Mouse (Mus musculus): ENCODE results near the gene Olfr1420. TPM values are rescaled to one million over a fixed set of nuclear protein-coding genes. Genes with fewer than 3 reads are reported as not detected.
"Not testable (repeated sequence)": the region's sequence is repeated elsewhere in the genome, so short reads cannot be mapped to it uniquely, and the experiment has no call there.

Gene Olfr1420
- total and polyA plus RNA-seq, 3 experiments: 0.38 TPM; not detected in 2

DNA sequence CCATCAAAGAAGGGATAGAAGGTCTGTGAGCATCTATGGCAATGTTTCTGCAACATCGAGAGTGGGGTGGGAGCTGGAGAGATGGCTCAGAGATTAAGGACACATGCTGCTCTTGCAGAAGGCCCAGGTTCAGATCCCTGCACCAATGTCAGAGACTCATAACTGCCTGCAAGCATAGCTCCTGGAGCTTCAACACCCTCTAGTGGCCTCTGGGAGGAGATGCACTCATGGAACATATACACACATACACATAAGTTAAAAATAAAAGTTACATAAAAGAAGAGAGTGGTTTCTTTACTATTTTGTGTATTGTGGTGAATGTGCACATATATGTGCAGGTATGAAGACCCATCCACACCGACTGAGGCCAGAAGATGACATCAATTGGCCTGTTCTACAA, 18.5 kb upstream of the Olfr1420 start:
- no peaks in the 10 kb centered on the region for H3K36me3 ChIP-seq (replicated peaks)
- no peak overlapping the region for H3K4me3 ChIP-seq (ENCODE audit: low read depth, low read length)
- DNase-seq (ENCODE audit: low spot score) (no peak), ATAC-seq (ENCODE audit: extremely low read depth, insufficient number of reproducible peaks, low FRiP score, poor library complexity, severe bottlenecking) (no peak)
- no peak for TF ChIP-seq POLR2AphosphoS5 (IDR thresholded peaks at IDR 0.05; ENCODE audit: insufficient replicate concordance, low read depth, low read length)
- TF ChIP-seq TAL1 (conservative IDR thresholded peaks at IDR 0.05; ENCODE audit: low read depth, low read length): no peak
- no peak for TF ChIP-seq GATA1 (IDR thresholded peaks at IDR 0.05; ENCODE audit: borderline replicate concordance, low read length)
- TF ChIP-seq GATA2 (IDR thresholded peaks at IDR 0.05; ENCODE audit: borderline replicate concordance, low read depth, low read length): no peak
- no peak for TF ChIP-seq CTCF (IDR thresholded peaks at IDR 0.05; ENCODE audit: low read depth, low read length)
- no peaks in the 10 kb centered on the region for H3K27me3 ChIP-seq (ENCODE audit: insufficient read depth, low read length)
- no peaks in the 10 kb centered on the region for H3K4me1 ChIP-seq (ENCODE audit: insufficient read depth, low read depth, low read length)
- 0 out of 2 replicates have a peak, but pooled peaks cover 2% of the 10 kb centered on the region for H3K9me3 ChIP-seq (replicated peaks)

GRCm38 (mm10) chr19:11875006-11875405, 11.4 kb upstream of the Olfr1420 start, which contains the start of gene Olfr1419:
Olfr1419 (minus strand) TSS chr19:11875106.
- H3K4me1 ChIP-seq (ENCODE audit: insufficient read depth, low read depth, low read length): no peaks in the 10 kb centered on the region; the same call in 1 of the 2 replicates
- H3K9me3 ChIP-seq (replicated peaks): no peaks in the 10 kb centered on the region
- no peak within 1 kb of the TSS for H3K4me3 ChIP-seq (ENCODE audit: low read depth, low read length)
- ATAC-seq (ENCODE audit: extremely low read depth, insufficient number of reproducible peaks, low FRiP score, poor library complexity, severe bottlenecking): no peak
- no peak for TF ChIP-seq GATA1 (IDR thresholded peaks at IDR 0.05; ENCODE audit: borderline replicate concordance, low read length)
- no peak for TF ChIP-seq CTCF (IDR thresholded peaks at IDR 0.05; ENCODE audit: low read depth, low read length)
- TF ChIP-seq TAL1 (conservative IDR thresholded peaks at IDR 0.05; ENCODE audit: low read depth, low read length): no peak
- TF ChIP-seq POLR2AphosphoS5 (IDR thresholded peaks at IDR 0.05; ENCODE audit: insufficient replicate concordance, low read depth, low read length): no peak
- TF ChIP-seq GATA2 (IDR thresholded peaks at IDR 0.05; ENCODE audit: borderline replicate concordance, low read depth, low read length): no peak
- no peak for DNase-seq (ENCODE audit: low spot score)
- peaks cover 5% of the 10 kb centered on the region for H3K27me3 ChIP-seq (ENCODE audit: insufficient read depth, low read length)
- H3K36me3 ChIP-seq (replicated peaks): no peaks in the 10 kb centered on the region

- not testable (repeated sequence) for H3K9me3 ChIP-seq (replicated peaks); H3K27me3 ChIP-seq (ENCODE audit: insufficient read depth, low read length); H3K36me3 ChIP-seq (replicated peaks); H3K4me3 ChIP-seq (ENCODE audit: low read depth, low read length); ATAC-seq (ENCODE audit: extremely low read depth, insufficient number of reproducible peaks, low FRiP score, poor library complexity, severe bottlenecking); DNase-seq (ENCODE audit: low spot score); H3K4me1 ChIP-seq (ENCODE audit: insufficient read depth, low read depth, low read length)
These were observed 8.0 kb upstream of the Olfr1420 start for GRCm38 (mm10) chr19:11878404-11878803.

- H3K4me3 ChIP-seq (ENCODE audit: low read depth, low read length): peak overlapping the region; percentile 95; the same call in 1 of the 2 replicates
- TF ChIP-seq POLR2AphosphoS5 (IDR thresholded peaks at IDR 0.05; ENCODE audit: insufficient replicate concordance, low read depth, low read length) (no peak), GATA1 (IDR thresholded peaks at IDR 0.05; ENCODE audit: borderline replicate concordance, low read length) (no peak), GATA2 (IDR thresholded peaks at IDR 0.05; ENCODE audit: borderline replicate concordance, low read depth, low read length) (no peak), CTCF (IDR thresholded peaks at IDR 0.05; ENCODE audit: low read depth, low read length) (no peak), TAL1 (conservative IDR thresholded peaks at IDR 0.05; ENCODE audit: low read depth, low read length) (no peak)
- peaks cover 37% of the 10 kb centered on the region for H3K4me1 ChIP-seq (ENCODE audit: insufficient read depth, low read depth, low read length)
- no peak for ATAC-seq (ENCODE audit: extremely low read depth, insufficient number of reproducible peaks, low FRiP score, poor library complexity, severe bottlenecking)
- DNase-seq (ENCODE audit: low spot score): no peak
- no peaks in the 10 kb centered on the region for H3K27me3 ChIP-seq (ENCODE audit: insufficient read depth, low read length)
- no peaks in the 10 kb centered on the region for H3K9me3 ChIP-seq (replicated peaks)
- peaks cover 17% of the 10 kb centered on the region for H3K36me3 ChIP-seq (replicated peaks)
These were observed 24.7 kb downstream of the Olfr1420 start for GRCm38 (mm10) chr19:11911021-11911420.

DNA sequence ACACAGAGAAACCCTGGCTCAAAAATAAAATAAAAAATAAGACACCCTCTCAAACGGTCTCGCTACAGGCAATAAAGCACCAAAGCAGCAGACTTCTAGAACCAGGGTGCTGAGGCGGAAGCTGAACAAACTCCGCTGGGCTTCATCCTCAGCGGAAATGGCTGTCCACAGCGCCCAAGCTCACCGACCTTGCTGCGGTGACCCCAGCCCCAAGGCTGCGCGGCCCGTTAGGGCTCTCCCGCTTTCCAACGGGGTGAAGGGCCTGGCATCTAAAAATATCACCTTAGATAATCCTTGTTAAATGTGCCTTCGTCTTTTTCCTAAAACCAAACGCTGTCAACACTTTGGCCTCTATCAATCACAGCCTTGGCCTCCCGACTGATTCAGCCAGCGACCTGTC, 25.2 kb downstream of the Olfr1420 start:
- Histone ChIP-seq H3K4me1 (ENCODE audit: insufficient read depth, low read depth, low read length) (peaks cover 42% of the 10 kb centered on the region), H3K4me3 (ENCODE audit: low read depth, low read length) (peak overlapping the region; percentile 95), H3K9me3 (replicated peaks) (no peaks in the 10 kb centered on the region), H3K27me3 (ENCODE audit: insufficient read depth, low read length) (no peaks in the 10 kb centered on the region), H3K36me3 (replicated peaks) (peaks cover 22% of the 10 kb centered on the region)
- ATAC-seq (ENCODE audit: extremely low read depth, insufficient number of reproducible peaks, low FRiP score, poor library complexity, severe bottlenecking) (no peak), DNase-seq (ENCODE audit: low spot score) (no peak)
- TF ChIP-seq GATA1 (IDR thresholded peaks at IDR 0.05; ENCODE audit: borderline replicate concordance, low read length) (no peak), GATA2 (IDR thresholded peaks at IDR 0.05; ENCODE audit: borderline replicate concordance, low read depth, low read length) (no peak)

GRCm38 (mm10) chr19:11912037-11912532, 25.7 kb downstream of the Olfr1420 start, which contains the start of gene Patl1:
Patl1 (plus strand) TSS chr19:11912399.
- peaks cover 42% of the 10 kb centered on the region for H3K4me1 ChIP-seq (ENCODE audit: insufficient read depth, low read depth, low read length)
- peak; percentile 89 for ATAC-seq (ENCODE audit: extremely low read depth, insufficient number of reproducible peaks, low FRiP score, poor library complexity, severe bottlenecking)

DNA sequence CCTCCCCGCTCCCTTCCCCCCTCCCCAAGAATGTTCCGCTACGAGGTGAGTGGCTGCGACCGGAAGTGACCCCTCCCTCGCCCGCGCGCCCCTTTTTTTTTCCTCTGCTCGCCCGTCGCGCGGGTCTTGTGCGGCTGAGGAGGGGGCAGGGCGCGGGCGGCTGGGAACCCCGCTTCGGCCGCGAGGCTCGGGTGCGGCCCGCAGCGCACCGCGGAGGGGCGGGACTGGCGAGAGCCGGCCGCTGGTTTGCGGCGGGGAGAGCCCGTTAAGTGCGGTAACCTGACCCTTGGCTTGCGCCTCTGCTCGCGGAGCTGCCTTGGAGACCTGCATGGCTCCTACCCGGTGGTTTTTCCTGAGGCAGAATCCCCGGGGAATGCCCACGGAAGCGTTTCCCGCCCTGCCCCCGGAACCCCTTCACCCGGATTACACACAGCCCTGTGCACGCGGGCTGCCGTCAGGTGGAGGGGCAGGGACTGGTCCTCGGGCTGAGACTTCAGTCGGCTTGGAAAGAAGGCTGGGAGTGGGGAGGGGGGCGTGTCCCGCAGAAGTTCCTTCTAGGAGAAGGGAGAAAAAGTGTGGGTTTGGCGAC, 26.3 kb downstream of the Olfr1420 start:
- ATAC-seq (ENCODE audit: extremely low read depth, insufficient number of reproducible peaks, low FRiP score, poor library complexity, severe bottlenecking) (no peak), DNase-seq (ENCODE audit: low spot score) (peak; percentile 19)
- peaks cover 42% of the 10 kb centered on the region for H3K4me1 ChIP-seq (ENCODE audit: insufficient read depth, low read depth, low read length)
- peak overlapping the region; percentile 95 for H3K4me3 ChIP-seq (ENCODE audit: low read depth, low read length)
- H3K9me3 ChIP-seq (replicated peaks): no peaks in the 10 kb centered on the region
- H3K27me3 ChIP-seq (ENCODE audit: insufficient read depth, low read length): no peaks in the 10 kb centered on the region
- H3K36me3 ChIP-seq (replicated peaks): peaks cover 26% of the 10 kb centered on the region
- TF ChIP-seq CTCF (IDR thresholded peaks at IDR 0.05; ENCODE audit: low read depth, low read length) (no peak), GATA2 (IDR thresholded peaks at IDR 0.05; ENCODE audit: borderline replicate concordance, low read depth, low read length) (no peak), POLR2AphosphoS5 (IDR thresholded peaks at IDR 0.05; ENCODE audit: insufficient replicate concordance, low read depth, low read length) (no peak), GATA1 (IDR thresholded peaks at IDR 0.05; ENCODE audit: borderline replicate concordance, low read length) (no peak), TAL1 (conservative IDR thresholded peaks at IDR 0.05; ENCODE audit: low read depth, low read length) (no peak)

More at GRCm38 (mm10) chr19:11912037-11912532, 25.7 kb downstream of the Olfr1420 start, which contains the start of gene Patl1:
- Histone ChIP-seq H3K27me3 (ENCODE audit: insufficient read depth, low read length) (no peaks in the 10 kb centered on the region), H3K9me3 (replicated peaks) (no peaks in the 10 kb centered on the region), H3K36me3 (replicated peaks) (peaks cover 22% of the 10 kb centered on the region), H3K4me3 (ENCODE audit: low read depth, low read length) (peak within 1 kb of the TSS; percentile 95)
- peak; percentile 83 for DNase-seq (ENCODE audit: low spot score)
- TF ChIP-seq POLR2AphosphoS5 (IDR thresholded peaks at IDR 0.05; ENCODE audit: insufficient replicate concordance, low read depth, low read length) (no peak), CTCF (IDR thresholded peaks at IDR 0.05; ENCODE audit: low read depth, low read length) (no peak)

All from G1E (cell line).